Mouse (Mus musculus) brain, adult 2 months (tissue): ENCODE measurements around the gene Rpl36a-ps1.
"Not testable (repeated sequence)": the region's sequence is repeated elsewhere in the genome, so short reads cannot be mapped to it uniquely, and the experiment has no call there.

Experiments used
- DNase-seq: peaks from one replicate; pipeline ENCODE4 v3.0.0; 2011; ENCODE audit warnings: low read depth, low spot score

The Rpl36a-ps1 gene

DNA sequence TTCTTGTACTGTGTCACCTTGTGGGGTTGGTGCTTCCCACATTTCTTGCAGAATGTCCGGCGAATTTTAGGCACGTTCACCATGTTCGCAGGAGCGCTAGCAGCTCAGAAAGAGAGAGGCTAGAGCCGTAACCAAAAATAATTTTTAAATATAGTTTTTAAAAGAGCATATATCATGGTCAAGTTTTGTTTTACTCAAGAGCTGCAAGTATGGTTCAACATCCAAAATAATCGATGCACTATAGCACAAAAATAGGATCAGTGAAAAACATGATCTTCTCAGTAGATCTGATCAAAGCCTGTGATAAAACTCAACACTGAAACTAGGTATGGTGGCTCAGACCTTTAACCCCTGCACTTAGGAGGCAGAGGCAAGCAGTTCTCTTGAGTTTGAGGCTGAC lies at the start of gene Rpl36a-ps1:
Rpl36a-ps1 (minus strand) TSS at position 101 of the 400 bp plus-strand sequence.
- DNase-seq, result no peak

DNA sequence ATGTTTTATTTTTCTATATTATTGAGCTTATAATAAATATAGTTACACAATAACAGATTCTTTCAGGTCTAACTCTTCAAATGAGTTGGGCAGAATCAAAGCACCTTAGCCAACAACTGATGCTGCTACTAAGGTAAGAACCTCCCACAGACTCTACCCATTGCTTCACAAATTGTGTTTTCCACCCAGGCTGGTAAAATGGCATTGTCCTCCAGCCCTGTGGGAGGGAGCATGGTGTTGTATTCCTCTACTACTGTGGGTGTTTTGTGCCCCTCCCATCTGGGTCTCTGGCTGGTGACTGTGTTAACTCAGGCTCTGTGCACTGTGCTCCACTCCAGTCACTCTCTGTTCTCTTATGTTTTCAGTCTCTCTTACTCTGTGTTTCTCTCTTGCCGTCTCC lies 49.4 kb upstream of the Rpl36a-ps1 start:
- peak; percentile 32 for DNase-seq

GRCm38 (mm10) chr14:99041416-99041815 lies 47.3 kb upstream of the Rpl36a-ps1 start:
- DNase-seq, result no peak

GRCm38 (mm10) chr14:99039308-99039707 lies 45.2 kb upstream of the Rpl36a-ps1 start:
- not testable (repeated sequence) for DNase-seq

DNA sequence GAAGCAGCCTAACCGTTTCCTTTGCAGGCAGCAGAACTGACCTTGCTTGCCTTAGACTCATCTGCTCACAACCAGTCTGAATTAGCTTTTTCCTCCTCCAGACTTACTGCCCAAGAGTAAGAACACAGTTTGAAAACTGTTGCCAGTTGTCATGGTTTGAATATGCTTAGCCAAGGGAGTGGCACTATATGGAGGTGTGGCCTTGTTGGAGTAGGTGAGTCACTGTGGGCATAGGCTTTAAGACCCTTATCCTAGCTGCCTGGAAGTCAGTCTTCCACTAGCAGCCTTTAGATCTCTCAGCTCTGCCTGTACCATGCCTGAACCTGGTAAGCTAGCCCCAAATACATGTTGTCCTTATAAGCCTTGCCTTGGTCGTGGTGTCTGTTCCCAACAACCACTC lies 43.6 kb upstream of the Rpl36a-ps1 start:
- no peak for DNase-seq

GRCm38 (mm10) chr14:99036039-99036438 lies 41.9 kb upstream of the Rpl36a-ps1 start:
- no peak for DNase-seq

- not testable (repeated sequence) for DNase-seq
Observed at GRCm38 (mm10) chr14:99034851-99035250, 40.7 kb upstream of the Rpl36a-ps1 start.

DNA sequence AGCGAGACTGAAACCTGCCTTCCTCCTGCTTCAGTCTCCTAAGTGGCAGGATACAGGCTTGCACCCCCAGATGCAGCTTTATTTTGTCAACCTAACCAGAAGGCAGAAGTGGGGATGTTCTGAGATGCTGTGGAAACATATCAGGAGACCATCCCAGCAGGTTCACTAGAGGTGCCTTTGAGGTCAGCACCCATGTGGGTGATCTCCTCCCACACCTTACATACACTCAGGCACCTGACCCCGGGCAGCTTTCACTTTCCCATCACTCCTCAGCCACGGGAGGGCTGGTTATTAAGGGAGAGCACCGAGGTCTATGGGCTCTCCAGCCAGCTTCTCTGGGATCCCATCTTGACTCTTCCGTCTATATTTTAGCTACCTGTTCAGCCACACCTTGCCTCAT lies 38.5 kb upstream of the Rpl36a-ps1 start:
- no peak for DNase-seq

DNA sequence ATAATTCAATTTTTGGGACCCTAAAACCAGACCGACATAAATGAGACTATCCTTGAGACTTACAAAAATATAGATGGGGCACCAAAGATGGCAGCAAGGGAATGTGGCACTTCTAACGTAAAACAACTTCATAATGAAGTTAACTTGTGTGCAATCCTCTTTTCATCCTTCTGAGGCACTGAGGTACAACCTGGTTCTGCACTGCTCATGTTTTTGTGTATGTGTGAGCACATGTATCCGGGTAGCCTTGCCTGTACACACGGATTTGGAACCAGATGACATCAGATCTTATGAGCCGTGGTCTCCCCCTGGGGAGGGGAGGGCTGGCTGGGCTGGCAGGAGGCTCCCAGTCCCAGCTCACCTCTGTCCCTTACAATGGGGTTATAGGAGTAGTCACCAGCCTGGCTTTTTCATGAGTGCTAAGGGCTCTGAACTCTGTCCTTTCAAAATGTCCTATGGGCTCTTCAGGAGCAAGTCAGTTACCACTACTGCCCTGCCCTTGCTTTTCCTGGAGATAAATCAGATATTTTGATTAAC lies 37.3 kb upstream of the Rpl36a-ps1 start:
- DNase-seq, result no peak

- peak; percentile 55 for DNase-seq
Observed at GRCm38 (mm10) chr14:99029987-99030386, 35.9 kb upstream of the Rpl36a-ps1 start.

DNA sequence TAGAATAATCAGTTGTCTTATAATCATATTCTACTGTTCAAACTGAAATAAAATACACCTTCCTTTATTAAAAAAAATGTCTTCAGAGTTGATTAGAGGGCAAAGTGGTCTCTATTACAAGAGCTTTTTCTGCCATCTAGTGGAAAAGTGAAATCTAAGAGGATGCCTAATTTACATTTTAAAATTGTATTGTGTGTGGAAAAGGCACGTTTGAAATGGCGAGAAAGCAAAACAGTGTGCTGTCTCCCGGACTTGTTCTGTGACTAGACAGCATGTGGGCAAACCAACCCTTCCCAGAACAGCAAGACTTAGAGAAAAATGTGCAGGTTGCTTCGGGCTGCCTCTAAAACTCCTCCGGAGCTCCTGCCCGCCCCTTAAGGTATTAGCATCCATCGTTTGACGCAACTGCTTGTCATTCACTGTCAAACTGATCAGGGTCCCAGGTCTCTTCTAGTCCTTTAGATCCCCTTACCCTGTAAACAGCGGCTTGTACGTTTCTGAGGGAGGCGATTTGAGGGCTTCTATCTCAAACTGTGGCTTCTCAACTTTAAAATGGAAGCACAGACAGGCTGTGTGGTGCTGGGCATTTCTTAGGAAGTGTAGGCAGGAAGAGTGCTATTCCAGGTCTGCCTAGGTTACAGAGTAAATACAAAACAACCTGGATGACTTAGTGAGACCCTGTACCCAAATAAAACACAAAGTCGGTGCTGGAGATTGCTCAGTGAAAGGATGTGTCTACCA lies 28.4 kb upstream of the Rpl36a-ps1 start:
- DNase-seq, result peak; percentile 33

DNA sequence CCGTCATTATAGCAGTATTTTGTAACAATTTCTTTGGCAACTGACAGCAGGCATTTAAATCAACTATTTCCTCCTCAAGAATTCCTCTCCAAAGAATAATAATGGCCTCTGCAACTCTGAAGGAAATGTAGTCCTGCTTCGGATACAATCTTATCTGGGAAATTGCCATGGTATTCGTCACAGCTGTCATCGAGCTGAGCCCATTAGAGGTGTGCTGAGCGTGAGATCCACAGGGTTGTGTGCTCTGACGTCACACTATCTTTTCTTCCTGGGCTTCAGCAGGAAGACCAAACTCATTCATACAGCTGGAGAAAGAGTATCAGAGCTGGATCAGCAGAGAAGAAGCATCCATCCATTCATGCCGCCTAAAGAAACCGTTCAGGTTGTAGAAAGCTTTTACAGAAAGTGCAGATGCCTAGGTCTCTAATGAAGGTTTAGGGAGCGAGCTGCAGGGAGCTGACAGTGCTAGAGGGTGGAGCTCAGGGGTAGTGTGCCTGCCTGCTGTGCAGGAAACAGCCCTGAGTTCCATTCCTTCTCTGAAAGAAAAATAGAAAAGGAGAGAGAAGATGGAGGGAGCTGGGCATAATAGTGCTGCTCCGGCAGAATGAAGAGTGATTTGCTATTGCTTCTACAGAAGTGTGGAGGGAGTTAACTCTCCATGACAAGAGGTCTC lies 25.2 kb upstream of the Rpl36a-ps1 start:
- no peak for DNase-seq

DNA sequence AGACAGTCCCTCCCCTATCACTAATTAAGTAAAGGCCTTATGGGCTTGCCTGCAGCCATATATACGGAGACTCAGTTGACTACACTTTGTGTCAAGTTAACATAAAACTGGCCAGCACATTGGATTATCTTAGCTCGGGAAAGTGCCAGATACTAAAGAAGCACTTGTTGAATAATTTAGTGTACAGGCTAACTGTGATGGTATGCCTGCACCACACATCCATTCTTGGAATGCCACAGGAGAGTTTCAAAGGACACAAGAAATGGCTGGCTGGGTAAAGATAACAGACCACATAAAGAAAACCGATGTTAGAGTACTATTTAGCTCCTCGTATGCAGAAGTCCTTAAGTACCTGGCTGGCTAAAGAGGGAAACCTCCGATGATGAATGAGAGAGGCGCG lies 24.6 kb upstream of the Rpl36a-ps1 start:
- no peak for DNase-seq

- no peak for DNase-seq
Observed at GRCm38 (mm10) chr14:99010920-99011313, 16.8 kb upstream of the Rpl36a-ps1 start.

GRCm38 (mm10) chr14:99010224-99010919 lies 16.3 kb upstream of the Rpl36a-ps1 start:
- DNase-seq, result peak; percentile 20

DNA sequence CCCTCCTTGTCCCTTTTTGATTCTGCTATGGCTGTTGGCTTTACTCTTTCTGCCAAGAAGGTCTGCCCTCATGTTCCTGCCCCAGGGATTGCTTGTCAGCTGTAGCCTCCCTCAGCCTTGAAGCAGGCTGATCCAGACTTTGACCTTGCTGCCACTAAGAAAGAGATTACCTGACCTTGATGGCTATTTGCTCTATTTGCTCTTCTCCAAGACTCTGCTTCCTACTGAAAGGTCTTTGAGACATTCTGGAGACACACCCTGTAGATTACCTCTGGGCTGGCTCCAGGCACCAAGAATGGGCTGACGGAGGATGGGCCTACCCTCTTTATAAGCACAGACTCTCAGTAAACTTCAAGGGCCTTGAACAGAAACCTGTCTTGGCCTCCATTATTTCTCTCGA lies 1.6 kb downstream of the Rpl36a-ps1 start:
- no peak for DNase-seq

- DNase-seq, result no peak
Observed at GRCm38 (mm10) chr14:98990636-98991035, 3.5 kb downstream of the Rpl36a-ps1 start.

DNA sequence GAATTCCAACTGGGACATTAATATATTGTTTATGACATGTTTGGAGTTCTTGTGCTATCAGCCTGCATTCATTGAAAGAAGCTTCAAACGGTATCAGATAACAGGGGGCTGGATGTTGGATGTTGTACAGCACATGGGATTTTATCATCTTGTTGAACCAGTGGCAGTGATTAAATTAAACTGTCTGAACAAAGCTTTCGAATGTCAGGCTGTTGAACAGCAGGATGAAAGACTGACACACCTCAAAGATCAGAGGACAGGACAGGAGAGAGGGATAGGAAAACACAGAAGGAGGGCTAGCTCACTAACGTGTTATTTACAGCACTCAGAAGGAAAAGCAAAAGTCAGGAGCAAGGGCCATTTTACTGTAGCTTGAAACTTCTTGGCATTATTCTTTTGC lies 4.3 kb downstream of the Rpl36a-ps1 start:
- DNase-seq, result no peak

DNA sequence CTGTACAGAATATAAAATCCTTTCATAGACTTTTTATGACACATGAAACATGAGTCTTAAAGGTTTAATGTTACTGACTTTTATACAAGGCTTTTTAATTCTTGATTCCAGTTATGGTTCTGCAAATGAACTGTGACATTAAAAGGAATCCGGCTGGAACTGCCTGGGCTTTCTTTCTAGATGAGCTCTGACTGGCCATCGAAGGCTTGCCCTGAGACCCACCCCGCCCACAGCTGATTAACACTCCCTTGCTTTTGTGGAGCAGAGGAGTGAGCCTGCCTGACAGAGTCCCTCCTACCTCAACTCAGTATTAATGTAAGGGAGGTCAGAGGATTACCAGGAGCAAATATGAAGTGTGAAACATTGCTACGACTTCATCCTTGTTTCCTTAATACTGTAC lies 22.2 kb downstream of the Rpl36a-ps1 start:
- no peak for DNase-seq

GRCm38 (mm10) chr14:98958978-98959658 lies 35.0 kb downstream of the Rpl36a-ps1 start:
- peak; percentile 4 for DNase-seq

GRCm38 (mm10) chr14:98956788-98957187 lies 37.3 kb downstream of the Rpl36a-ps1 start:
- no peak for DNase-seq

GRCm38 (mm10) chr14:98952441-98952840 lies 41.7 kb downstream of the Rpl36a-ps1 start:
- DNase-seq, result no peak
